Mouse (Mus musculus): ENCODE measurements around the gene Slc38a6. TPM values are rescaled to one million over a fixed set of nuclear protein-coding genes. Genes with fewer than 3 reads are reported as not detected.

The Slc38a6 gene
- total RNA-seq, 2 experiments from 2014 or later, result 3.0 to 3.1 TPM

DNA sequence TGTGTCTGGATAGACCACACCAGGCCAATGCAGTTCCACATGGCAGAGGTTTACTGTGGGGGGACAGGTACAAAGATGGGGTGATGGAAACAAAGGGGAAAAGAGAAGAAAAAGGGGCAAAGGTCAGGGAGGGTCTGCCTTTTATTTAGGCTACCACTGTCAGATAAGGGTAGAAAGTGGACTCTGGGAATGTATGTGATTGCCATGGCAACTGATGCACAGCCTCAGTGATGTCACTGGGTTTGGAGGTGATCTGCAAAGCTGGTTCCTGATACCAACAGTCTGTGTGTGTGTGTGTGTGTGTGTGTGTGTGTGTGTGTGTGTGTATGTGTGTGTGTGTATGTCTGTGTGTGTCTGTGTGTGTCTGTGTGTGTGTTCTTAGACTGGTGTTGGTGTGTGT is 106.4 kb downstream of the Slc38a6 start:
- DNase-seq, result no peak

DNA sequence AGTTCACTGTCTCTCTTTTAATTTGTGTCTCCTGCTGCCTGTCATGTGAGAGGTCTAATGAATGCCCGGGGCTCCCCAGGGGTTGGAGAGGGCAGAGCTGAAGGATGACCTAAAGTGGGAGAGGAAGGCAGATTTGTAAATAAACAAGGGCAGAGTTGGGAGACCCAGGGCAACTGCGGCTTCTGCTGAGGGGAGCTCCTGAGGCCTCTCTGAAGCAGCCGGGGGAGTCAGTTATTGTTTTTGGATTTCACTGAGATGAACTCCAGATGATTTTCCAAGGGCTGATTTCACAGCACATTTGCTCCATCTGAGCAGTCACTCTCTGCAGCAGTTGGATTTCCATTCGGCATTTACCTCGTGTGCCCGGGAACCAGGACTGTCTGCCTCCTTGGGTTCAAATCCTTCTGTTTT is 107.3 kb downstream of the Slc38a6 start:
- no peak for DNase-seq

- no peak for DNase-seq
Observed at GRCm38 (mm10) chr12:73394571-73394970, 108.0 kb downstream of the Slc38a6 start.

- peak; percentile 79 for DNase-seq
Observed at GRCm38 (mm10) chr12:73399426-73399825, 112.8 kb downstream of the Slc38a6 start.

- DNase-seq, result peak; percentile 3
Observed at GRCm38 (mm10) chr12:73400481-73401025, 114.0 kb downstream of the Slc38a6 start.

DNA sequence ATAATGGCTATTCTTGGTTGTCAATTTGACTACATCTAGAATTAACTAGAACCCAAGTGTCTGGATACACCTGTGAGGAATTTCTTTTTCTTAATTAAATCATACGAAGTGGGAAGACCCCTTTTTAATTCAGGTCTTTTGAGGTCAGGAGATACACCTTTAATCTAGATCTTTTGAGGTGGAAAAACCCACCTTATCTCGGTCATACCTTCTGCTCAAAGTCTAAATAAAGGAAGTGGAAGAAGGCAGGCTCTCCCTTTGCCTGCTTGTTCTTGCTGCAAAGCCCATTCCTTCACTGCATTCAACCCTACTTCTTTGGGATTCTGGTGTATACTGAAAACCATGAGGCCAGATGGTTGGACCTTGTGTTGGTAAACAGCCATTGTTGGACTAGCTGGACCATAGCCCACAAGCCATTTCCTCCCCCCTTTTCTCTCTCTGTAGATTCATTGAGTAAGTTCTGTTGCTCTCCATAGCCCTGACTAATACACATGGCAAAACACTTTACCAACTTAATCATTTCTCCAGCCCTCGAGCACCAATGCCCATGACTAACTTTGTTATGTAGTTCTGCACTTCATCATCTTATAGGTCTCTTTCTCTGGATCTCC is 115.0 kb downstream of the Slc38a6 start:
- DNase-seq, result no peak

- no peak for DNase-seq
Observed at GRCm38 (mm10) chr12:73402137-73402712, 115.6 kb downstream of the Slc38a6 start.

- peak; percentile 72 for DNase-seq
Observed at GRCm38 (mm10) chr12:73402851-73403665, 116.5 kb downstream of the Slc38a6 start.

Other genes with a start within 250 kb of the Slc38a6 start
- gene Six1, start 232.9 kb upstream of the Slc38a6 start, total RNA-seq (2021), result 10 to 100 TPM; 47.7 to 51.0 TPM
- gene Six4, start 173.3 kb upstream of the Slc38a6 start, total RNA-seq (2021), result 10 to 100 TPM; 12.3 to 13.2 TPM
- 10 to 100 TPM; 16.1 to 17.2 TPM for gene Mnat1, start 163.1 kb upstream of the Slc38a6 start, total RNA-seq (2021)
- 1 to 10 TPM; 6.2 to 6.3 TPM for gene Trmt5, start 69 bp upstream of the Slc38a6 start, total RNA-seq (2021)